Mouse (Mus musculus): ENCODE measurements around the gene Slc7a1. TPM values are rescaled to one million over a fixed set of nuclear protein-coding genes. Genes with fewer than 3 reads are reported as not detected.

Slc7a1 gene
- polyA plus RNA-seq, 1 experiment from 2014 or later, result 16.7 TPM

DNA sequence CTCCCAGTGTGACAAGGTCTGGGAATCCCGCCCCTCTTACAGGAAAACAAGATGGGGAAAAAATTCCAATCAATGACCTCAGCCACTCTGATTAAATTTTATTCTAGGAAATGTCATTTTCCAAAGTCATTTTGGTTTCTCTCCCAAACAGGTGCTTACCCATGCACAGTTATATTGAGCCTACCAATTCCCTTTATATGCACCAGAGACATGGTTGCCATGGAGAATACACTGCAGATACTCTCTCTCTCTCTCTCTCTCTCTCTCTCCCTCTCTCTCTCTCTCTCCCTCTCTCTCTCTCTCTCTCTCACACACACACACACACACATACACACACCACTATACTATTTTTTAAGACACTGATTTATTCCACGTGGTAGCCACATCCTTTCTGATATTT, 116.5 kb downstream of the Slc7a1 start:
- no peak overlapping the region for H3K4me3 ChIP-seq (ENCODE audit: low read length)
- no peak overlapping the region for H3K4me2 ChIP-seq (replicated peaks; ENCODE audit: low read depth, low read length)
- H3K27me3 ChIP-seq (ENCODE audit: insufficient read depth, low read length), result no peaks in the 10 kb centered on the region
- no peaks in the 10 kb centered on the region for H3K36me3 ChIP-seq (ENCODE audit: insufficient read depth, low read length)
- no peaks in the 10 kb centered on the region for H3K9me3 ChIP-seq (ENCODE audit: low read length)
- WGBS, result 77% methylated on average over 2 of the region's 2 CpGs
- no peak for ATAC-seq (ENCODE audit: low FRiP score, low TSS enrichment)
- H3K27ac ChIP-seq (ENCODE audit: low read length), result no peak overlapping the region
- no peak overlapping the region for H3K9ac ChIP-seq (replicated peaks; ENCODE audit: low read length)
- H3K4me1 ChIP-seq (ENCODE audit: insufficient read depth, low read length), result no peaks in the 10 kb centered on the region

GRCm38 (mm10) chr5:148282631-148283030, 117.1 kb downstream of the Slc7a1 start:
- H3K36me3 ChIP-seq (ENCODE audit: insufficient read depth, low read length), result no peaks in the 10 kb centered on the region
- no peak for ATAC-seq (ENCODE audit: low FRiP score, low TSS enrichment)
- WGBS, result 95% methylated on average over 5 of the region's 5 CpGs

GRCm38 (mm10) chr5:148282093-148282492, 117.6 kb downstream of the Slc7a1 start:
- ATAC-seq (ENCODE audit: low FRiP score, low TSS enrichment), result no peak
- no peak overlapping the region for H3K4me2 ChIP-seq (replicated peaks; ENCODE audit: low read depth, low read length)
- no peak overlapping the region for H3K4me3 ChIP-seq (ENCODE audit: low read length)
- no peaks in the 10 kb centered on the region for H3K27me3 ChIP-seq (ENCODE audit: insufficient read depth, low read length)
- no peaks in the 10 kb centered on the region for H3K9me3 ChIP-seq (ENCODE audit: low read length)
- no peaks in the 10 kb centered on the region for H3K4me1 ChIP-seq (ENCODE audit: insufficient read depth, low read length)
- H3K27ac ChIP-seq (ENCODE audit: low read length), result no peak overlapping the region
- no peaks in the 10 kb centered on the region for H3K36me3 ChIP-seq (ENCODE audit: insufficient read depth, low read length)
- WGBS, result 89% methylated on average over 6 of the region's 6 CpGs
- no peak overlapping the region for H3K9ac ChIP-seq (replicated peaks; ENCODE audit: low read length)

More at GRCm38 (mm10) chr5:148282631-148283030, 117.1 kb downstream of the Slc7a1 start:
- H3K9ac ChIP-seq (replicated peaks; ENCODE audit: low read length), result no peak overlapping the region
- no peak overlapping the region for H3K4me3 ChIP-seq (ENCODE audit: low read length)
- no peaks in the 10 kb centered on the region for H3K9me3 ChIP-seq (ENCODE audit: low read length)
- H3K4me1 ChIP-seq (ENCODE audit: insufficient read depth, low read length), result no peaks in the 10 kb centered on the region
- no peak overlapping the region for H3K4me2 ChIP-seq (replicated peaks; ENCODE audit: low read depth, low read length)
- no peak overlapping the region for H3K27ac ChIP-seq (ENCODE audit: low read length)
- H3K27me3 ChIP-seq (ENCODE audit: insufficient read depth, low read length), result no peaks in the 10 kb centered on the region

DNA sequence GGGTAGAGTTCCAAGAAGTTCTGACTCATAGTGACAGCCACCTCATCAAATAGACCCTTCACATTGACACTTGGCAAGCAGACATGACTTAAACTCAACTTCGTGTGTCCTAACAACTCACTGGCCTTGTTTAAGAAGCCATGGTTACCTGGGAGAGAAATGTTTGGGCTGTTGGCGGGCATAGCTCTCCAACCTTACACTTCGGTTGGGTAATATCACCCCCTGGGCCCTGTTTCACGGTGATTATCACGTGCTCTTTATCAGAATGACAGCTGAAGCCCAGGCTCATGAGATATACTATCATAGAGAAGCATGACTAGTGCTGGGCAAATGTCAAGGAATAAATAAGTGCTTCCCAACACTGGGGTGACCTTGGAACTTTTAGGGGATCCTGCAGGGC, 119.4 kb downstream of the Slc7a1 start:
- Histone ChIP-seq H3K36me3 (ENCODE audit: insufficient read depth, low read length) (no peaks in the 10 kb centered on the region), H3K27me3 (ENCODE audit: insufficient read depth, low read length) (no peaks in the 10 kb centered on the region)
- WGBS, result 87% methylated on average over 5 of the region's 5 CpGs

DNA sequence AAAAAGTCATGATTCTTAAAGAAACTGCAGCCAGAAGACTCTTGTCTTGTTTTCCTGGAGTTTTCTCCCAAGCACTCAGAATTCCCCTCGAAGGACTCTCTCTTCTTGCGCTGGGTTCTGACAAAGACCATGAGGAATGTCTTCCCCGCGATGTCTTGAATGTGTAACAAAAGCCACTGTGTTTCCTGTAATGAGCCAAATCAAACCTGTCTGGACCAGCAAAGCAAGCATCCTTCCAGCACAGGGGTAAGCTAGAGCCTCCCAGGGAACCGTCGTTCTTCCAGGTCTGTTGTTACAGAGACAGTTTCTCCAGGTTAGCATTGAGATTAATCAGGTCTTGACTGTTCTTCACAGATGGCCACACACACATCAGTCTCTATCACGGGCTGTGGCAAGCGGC, 121.5 kb downstream of the Slc7a1 start:
- H3K4me3 ChIP-seq (ENCODE audit: low read length), result no peak overlapping the region
- no peak for ATAC-seq (ENCODE audit: low FRiP score, low TSS enrichment)
- H3K4me2 ChIP-seq (replicated peaks; ENCODE audit: low read depth, low read length), result no peak overlapping the region
- no peaks in the 10 kb centered on the region for H3K27me3 ChIP-seq (ENCODE audit: insufficient read depth, low read length)
- no peaks in the 10 kb centered on the region for H3K36me3 ChIP-seq (ENCODE audit: insufficient read depth, low read length)
- no peak overlapping the region for H3K9ac ChIP-seq (replicated peaks; ENCODE audit: low read length)
- no peaks in the 10 kb centered on the region for H3K4me1 ChIP-seq (ENCODE audit: insufficient read depth, low read length)
- 69% methylated on average over 8 of the region's 8 CpGs for WGBS
- no peak overlapping the region for H3K27ac ChIP-seq (ENCODE audit: low read length)
- H3K9me3 ChIP-seq (ENCODE audit: low read length), result no peaks in the 10 kb centered on the region

More for the DNA sequence above, 119.4 kb downstream of the Slc7a1 start:
- no peak overlapping the region for H3K9ac ChIP-seq (replicated peaks; ENCODE audit: low read length)
- H3K9me3 ChIP-seq (ENCODE audit: low read length), result no peaks in the 10 kb centered on the region
- no peak overlapping the region for H3K4me3 ChIP-seq (ENCODE audit: low read length)
- H3K4me2 ChIP-seq (replicated peaks; ENCODE audit: low read depth, low read length), result no peak overlapping the region
- ATAC-seq (ENCODE audit: low FRiP score, low TSS enrichment), result no peak
- H3K27ac ChIP-seq (ENCODE audit: low read length), result no peak overlapping the region
- no peaks in the 10 kb centered on the region for H3K4me1 ChIP-seq (ENCODE audit: insufficient read depth, low read length)

Other genes with a start within 250 kb of the Slc7a1 start
- gene Ubl3, start 152.9 kb upstream of the Slc7a1 start, polyA plus RNA-seq (2015; fragmentation: Nextera tagmentation; extraction: Ambion mirVana), result 49.2 and 76.4 TPM in 2 replicates